Mouse (Mus musculus) forebrain, embryonic 16.5 days (tissue): ENCODE measurements around the gene Tiprl. TPM values are rescaled to one million over a fixed set of nuclear protein-coding genes. Genes with fewer than 3 reads are reported as not detected.
A peak's percentile ranks its signal among the peaks of the same experiment; 100 is the strongest.

Source experiments
- ATAC-seq: fragments of 200-750 bp; cut with Nextera tagmentation; 2 replicates; pipeline ENCODE4 v1.8.0; 2017; ENCODE audit warnings: mild to moderate bottlenecking, moderate library complexity
- H3K27ac ChIP-seq: fragments of 300-500 bp; sonication (generic); 2 replicates; pipeline ENCODE4 v1.5.1; 2014; ENCODE audit warnings: low read length, control low read depth
- H3K27me3 ChIP-seq: fragments of 300-500 bp; sonication (generic); replicated peaks from 2 replicates; pipeline ENCODE4 v1.6.1; 2014; ENCODE audit warnings: low read length; ENCODE audit not compliant: control insufficient read depth, insufficient read depth
- H3K36me3 ChIP-seq: fragments of 300-500 bp; sonication (generic); 2 replicates; pipeline ENCODE4 v1.6.1; 2014; ENCODE audit not compliant: control insufficient read depth, insufficient read depth
- H3K4me1 ChIP-seq: fragments of 300-500 bp; sonication (generic); replicated peaks from 2 replicates; pipeline ENCODE4 v1.6.1; 2014; ENCODE audit warnings: low read length; ENCODE audit not compliant: control insufficient read depth, insufficient read depth
- H3K4me2 ChIP-seq: fragments of 300-500 bp; sonication (generic); 2 replicates; pipeline ENCODE4 v1.6.1; 2014; ENCODE audit warnings: mild to moderate bottlenecking, low read length, control low read depth
- H3K4me3 ChIP-seq: fragments of 300-500 bp; sonication (generic); replicated peaks from 2 replicates; pipeline ENCODE4 v1.5.1; 2014; ENCODE audit warnings: mild to moderate bottlenecking, low read length, control low read depth
- H3K9ac ChIP-seq: fragments of 300-500 bp; sonication (generic); replicated peaks from 2 replicates; pipeline ENCODE4 v1.6.1; 2014; ENCODE audit warnings: low read depth, low read length, control low read depth
- H3K9me3 ChIP-seq: fragments of 300-500 bp; sonication (generic); 2 replicates; pipeline ENCODE4 v1.6.1; 2016; ENCODE audit warnings: low read length; ENCODE audit not compliant: control insufficient read depth
- WGBS: fragments of 180-500 bp; shearing (Covaris S2); extraction: QIAGEN DNeasy Blood & Tissue Kit; methylation state at CpG from one replicate; pipeline ENCODE4 v1.1.7; 2014; 5-methylcytosine and 5-hydroxymethylcytosine counted together
- polyA plus RNA-seq: library from polyadenylated mRNA; unstranded; fragments of >200 nt; fragmentation: Nextera tagmentation; extraction: Ambion mirVana; gene quantifications from 2 replicates; pipeline ENCODE4 v1.2.1, GENCODE M21; 2015

Tiprl gene
- polyA plus RNA-seq, 1 experiment from 2014 or later, result 168 TPM

- no peak overlapping the region for H3K4me3 ChIP-seq
- H3K4me2 ChIP-seq, result no peak overlapping the region
- H3K9ac ChIP-seq, result no peak overlapping the region
- H3K36me3 ChIP-seq, result no peaks in the 10 kb centered on the region
- no peak overlapping the region for H3K27ac ChIP-seq
- no peaks in the 10 kb centered on the region for H3K27me3 ChIP-seq
- no peaks in the 10 kb centered on the region for H3K4me1 ChIP-seq
- no peak for ATAC-seq
- WGBS, result 85% methylated on average over 2 of the region's 2 CpGs
- no peaks in the 10 kb centered on the region for H3K9me3 ChIP-seq
Observed at GRCm38 (mm10) chr1:165250546-165250945, 13.8 kb upstream of the Tiprl start.

- Histone ChIP-seq H3K4me2 (no peak overlapping the region), H3K9ac (no peak overlapping the region), H3K4me3 (no peak overlapping the region), H3K36me3 (no peaks in the 10 kb centered on the region), H3K4me1 (no peaks in the 10 kb centered on the region), H3K27ac (no peak overlapping the region), H3K9me3 (no peaks in the 10 kb centered on the region), H3K27me3 (no peaks in the 10 kb centered on the region)
- no peak for ATAC-seq
- 58% methylated on average over 4 of the region's 4 CpGs for WGBS
Observed at GRCm38 (mm10) chr1:165248842-165249241, 12.0 kb upstream of the Tiprl start.

- Histone ChIP-seq H3K27me3 (no peaks in the 10 kb centered on the region), H3K9ac (no peak overlapping the region), H3K4me2 (no peak overlapping the region), H3K9me3 (no peaks in the 10 kb centered on the region), H3K36me3 (no peaks in the 10 kb centered on the region), H3K27ac (no peak overlapping the region), H3K4me1 (no peaks in the 10 kb centered on the region), H3K4me3 (no peak overlapping the region)
- WGBS, result 93% methylated on average over 3 of the region's 3 CpGs
- no peak for ATAC-seq
Observed at GRCm38 (mm10) chr1:165247788-165248187, 11.0 kb upstream of the Tiprl start.

GRCm38 (mm10) chr1:165247085-165247484 lies 10.3 kb upstream of the Tiprl start:
- WGBS, result 85% methylated on average over 5 of the region's 5 CpGs

GRCm38 (mm10) chr1:165246587-165246986 lies 9.8 kb upstream of the Tiprl start:
- H3K9me3 ChIP-seq, result no peaks in the 10 kb centered on the region
- H3K9ac ChIP-seq, result no peak overlapping the region
- WGBS, result 88% methylated on average over 5 of the region's 5 CpGs
- no peaks in the 10 kb centered on the region for H3K4me1 ChIP-seq
- no peak overlapping the region for H3K4me2 ChIP-seq
- ATAC-seq, result no peak
- no peaks in the 10 kb centered on the region for H3K27me3 ChIP-seq
- H3K36me3 ChIP-seq, result no peaks in the 10 kb centered on the region
- H3K27ac ChIP-seq, result no peak overlapping the region
- no peak overlapping the region for H3K4me3 ChIP-seq

More at GRCm38 (mm10) chr1:165247085-165247484, 10.3 kb upstream of the Tiprl start:
- no peaks in the 10 kb centered on the region for H3K4me1 ChIP-seq
- no peak for ATAC-seq
- no peak overlapping the region for H3K27ac ChIP-seq
- H3K9ac ChIP-seq, result no peak overlapping the region
- no peak overlapping the region for H3K4me3 ChIP-seq
- H3K36me3 ChIP-seq, result no peaks in the 10 kb centered on the region
- H3K4me2 ChIP-seq, result no peak overlapping the region
- H3K27me3 ChIP-seq, result no peaks in the 10 kb centered on the region
- no peaks in the 10 kb centered on the region for H3K9me3 ChIP-seq

- 11% methylated on average over 10 of the region's 10 CpGs for WGBS
- H3K9me3 ChIP-seq, result no peaks in the 10 kb centered on the region
- H3K27ac ChIP-seq, result no peak overlapping the region
Observed at GRCm38 (mm10) chr1:165235846-165236245, 950 bp downstream of the Tiprl start.

GRCm38 (mm10) chr1:165233806-165234205 lies 3.0 kb downstream of the Tiprl start:
- Histone ChIP-seq H3K4me3 (no peak overlapping the region), H3K4me1 (peaks cover 19% of the 10 kb centered on the region), H3K27me3 (no peaks in the 10 kb centered on the region), H3K9ac (no peak overlapping the region), H3K36me3 (no peaks in the 10 kb centered on the region), H3K9me3 (no peaks in the 10 kb centered on the region), H3K4me2 (no peak overlapping the region), H3K27ac (no peak overlapping the region)
- 87% methylated on average over 2 of the region's 2 CpGs for WGBS
- ATAC-seq, result no peak

More at GRCm38 (mm10) chr1:165235846-165236245, 950 bp downstream of the Tiprl start:
- peak overlapping the region; percentile 84 for H3K4me3 ChIP-seq
- H3K4me1 ChIP-seq, result peaks cover 19% of the 10 kb centered on the region
- peak overlapping the region; percentile 72 for H3K9ac ChIP-seq
- H3K27me3 ChIP-seq, result no peaks in the 10 kb centered on the region
- H3K4me2 ChIP-seq, result peak overlapping the region; percentile 83
- no peak for ATAC-seq
- no peaks in the 10 kb centered on the region for H3K36me3 ChIP-seq

GRCm38 (mm10) chr1:165230691-165231090 lies 6.1 kb downstream of the Tiprl start:
- no peak for ATAC-seq
- 90% methylated on average over 4 of the region's 4 CpGs for WGBS
- no peak overlapping the region for H3K4me2 ChIP-seq

GRCm38 (mm10) chr1:165229577-165229976 lies 7.2 kb downstream of the Tiprl start:
- Histone ChIP-seq H3K4me2 (no peak overlapping the region), H3K27ac (no peak overlapping the region), H3K27me3 (no peaks in the 10 kb centered on the region), H3K36me3 (peaks cover 2% of the 10 kb centered on the region; the same call in 1 of the 2 replicates), H3K4me1 (peaks cover 6% of the 10 kb centered on the region), H3K9me3 (no peaks in the 10 kb centered on the region), H3K4me3 (no peak overlapping the region), H3K9ac (no peak overlapping the region)
- 94% methylated on average over 9 of the region's 9 CpGs for WGBS
- no peak for ATAC-seq

More at GRCm38 (mm10) chr1:165230691-165231090, 6.1 kb downstream of the Tiprl start:
- Histone ChIP-seq H3K4me1 (peaks cover 12% of the 10 kb centered on the region), H3K4me3 (no peak overlapping the region), H3K9me3 (no peaks in the 10 kb centered on the region), H3K9ac (no peak overlapping the region), H3K36me3 (no peaks in the 10 kb centered on the region), H3K27me3 (no peaks in the 10 kb centered on the region), H3K27ac (no peak overlapping the region)

- H3K27ac ChIP-seq, result no peak overlapping the region
- H3K9ac ChIP-seq, result no peak overlapping the region
- no peak for ATAC-seq
- no peaks in the 10 kb centered on the region for H3K9me3 ChIP-seq
- no peak overlapping the region for H3K4me2 ChIP-seq
- no peaks in the 10 kb centered on the region for H3K4me1 ChIP-seq
- peaks cover 31% of the 10 kb centered on the region for H3K36me3 ChIP-seq
- 96% methylated on average over 2 of the region's 2 CpGs for WGBS
- H3K27me3 ChIP-seq, result no peaks in the 10 kb centered on the region
- H3K4me3 ChIP-seq, result no peak overlapping the region
Observed at GRCm38 (mm10) chr1:165217023-165217589, 19.7 kb downstream of the Tiprl start.
